Mouse (Mus musculus) heart, adult 2 months (tissue): ENCODE results near the gene Fcamr.

Experiments used
- CTCF ChIP-seq: fragments of 200-600 bp; IDR thresholded peaks from 2 replicates; pipeline ENCODE4 v1.8.1; 2022; ENCODE audit warnings: antibody characterized with exemption, mild to moderate bottlenecking, moderate library complexity
- EP300 ChIP-seq: fragments of 200-500 bp; IDR thresholded peaks from 2 replicates; pipeline ENCODE4 v1.6.1; 2011; ENCODE audit warnings: low read depth, low read length, control low read depth; ENCODE audit not compliant: insufficient read depth
- POLR2A ChIP-seq: fragments of 200-500 bp; IDR thresholded peaks from 2 replicates; pipeline ENCODE4 v1.6.1; 2011; ENCODE audit warnings: mild to moderate bottlenecking, low read depth, low read length, control low read depth; ENCODE audit not compliant: insufficient read depth

DNA sequence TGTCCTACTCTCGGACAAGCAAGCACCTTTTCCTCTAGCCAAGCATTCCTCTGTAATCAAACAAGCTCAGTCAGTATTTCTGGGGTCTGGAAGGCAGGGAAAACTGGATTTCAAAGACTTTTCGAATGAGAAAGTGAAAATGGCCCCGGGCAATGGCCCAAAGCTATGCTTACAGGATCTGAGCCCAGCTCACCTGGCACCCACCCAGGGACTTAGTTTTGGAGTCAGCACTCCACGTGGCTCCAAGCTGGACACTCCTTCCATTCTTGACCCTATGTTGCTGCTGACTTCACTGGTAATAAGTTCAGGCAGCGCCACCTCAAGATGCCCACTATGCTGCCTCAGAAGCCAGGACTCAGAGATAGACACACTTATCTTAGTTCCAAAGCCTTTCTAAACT is 33.6 kb upstream of the Fcamr start:
- no peak for TF ChIP-seq POLR2A
- no peak for TF ChIP-seq CTCF
- no peak for TF ChIP-seq EP300
